Mouse (Mus musculus) hindbrain, embryonic 10.5 days (tissue): ENCODE results near the gene Fhit. TPM values are rescaled to one million over a fixed set of nuclear protein-coding genes. Genes with fewer than 3 reads are reported as not detected.
"Not testable (repeated sequence)": the region's sequence is repeated elsewhere in the genome, so short reads cannot be mapped to it uniquely, and the experiment has no call there.

Source experiments
- DNase-seq: peaks from one replicate; pipeline ENCODE4 v3.0.0-alpha.2; 2017; ENCODE audit warnings: low spot score
- H3K27ac ChIP-seq: fragments of 300-500 bp; sonication (generic); 2 replicates; pipeline ENCODE4 v1.5.1; 2016; ENCODE audit warnings: mild to moderate bottlenecking, moderate library complexity
- H3K27me3 ChIP-seq: fragments of 300-500 bp; sonication (generic); 2 replicates; pipeline ENCODE4 v1.6.1; 2016; ENCODE audit warnings: mild to moderate bottlenecking; ENCODE audit not compliant: poor library complexity, insufficient read depth, severe bottlenecking
- H3K36me3 ChIP-seq: fragments of 300-500 bp; sonication (generic); 2 replicates; pipeline ENCODE4 v1.6.1; 2016; ENCODE audit warnings: mild to moderate bottlenecking, moderate library complexity
- H3K4me1 ChIP-seq: fragments of 300-500 bp; sonication (generic); replicated peaks from 2 replicates; pipeline ENCODE4 v1.6.1; 2016; ENCODE audit warnings: mild to moderate bottlenecking
- H3K4me3 ChIP-seq: fragments of 300-500 bp; sonication (generic); 2 replicates; pipeline ENCODE4 v1.5.1; 2016; ENCODE audit warnings: mild to moderate bottlenecking, moderate library complexity
- H3K9me3 ChIP-seq: fragments of 300-500 bp; sonication (generic); 2 replicates; pipeline ENCODE4 v1.6.1; 2016; ENCODE audit warnings: mild to moderate bottlenecking, moderate library complexity
- WGBS: fragments of 180-500 bp; shearing (Covaris S2); methylation state at CpG from one replicate; pipeline ENCODE4 v1.1.7; 2016; 5-methylcytosine and 5-hydroxymethylcytosine counted together
- polyA plus RNA-seq: library from polyadenylated mRNA; unstranded; fragments of >200 nt; fragmentation: Nextera tagmentation; extraction: Ambion mirVana; gene quantifications from 2 replicates; pipeline ENCODE4 v1.2.1, GENCODE M21; 2016

The Fhit gene
- polyA plus RNA-seq, 1 experiment from 2014 or later: 4.4 TPM

GRCm38 (mm10) chr14:11083946-11084345, 77.9 kb downstream of the Fhit start:
- no peaks in the 10 kb centered on the region for H3K36me3 ChIP-seq
- WGBS: 39% methylated on average over 3 of the region's 3 CpGs
- peaks cover 11% of the 10 kb centered on the region; the same call in 1 of the 2 replicates for H3K4me1 ChIP-seq
- no peaks in the 10 kb centered on the region for H3K27me3 ChIP-seq
- peak overlapping the region; percentile 2; the same call in 1 of the 2 replicates for H3K27ac ChIP-seq
- no peak overlapping the region for H3K4me3 ChIP-seq
- no peaks in the 10 kb centered on the region for H3K9me3 ChIP-seq
- peak; percentile 16 for DNase-seq

DNA sequence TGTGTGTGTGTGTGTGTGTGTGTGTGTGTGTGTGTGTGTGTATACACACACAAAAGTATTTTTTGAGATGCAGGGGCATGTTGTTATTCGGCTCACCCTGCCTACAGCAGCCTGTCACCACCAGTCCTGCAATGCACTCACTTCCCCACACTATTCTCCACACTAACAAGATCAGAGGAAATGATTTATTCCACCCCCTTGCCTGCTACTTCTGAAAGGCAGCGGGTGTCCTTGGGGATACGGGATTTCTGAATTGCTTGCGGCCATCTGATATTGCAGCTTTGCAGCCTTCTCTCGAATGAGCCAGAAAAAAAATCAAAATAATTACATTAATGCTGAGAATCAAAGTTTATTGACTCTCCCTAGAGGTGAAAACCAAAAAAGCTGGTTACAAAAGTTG, 78.4 kb downstream of the Fhit start:
- Histone ChIP-seq H3K4me1 (peaks cover 11% of the 10 kb centered on the region; the same call in 1 of the 2 replicates), H3K27ac (no peak overlapping the region), H3K9me3 (no peaks in the 10 kb centered on the region), H3K36me3 (no peaks in the 10 kb centered on the region), H3K4me3 (no peak overlapping the region), H3K27me3 (no peaks in the 10 kb centered on the region)
- WGBS: 71% methylated on average over 5 of the region's 5 CpGs
- no peak for DNase-seq

DNA sequence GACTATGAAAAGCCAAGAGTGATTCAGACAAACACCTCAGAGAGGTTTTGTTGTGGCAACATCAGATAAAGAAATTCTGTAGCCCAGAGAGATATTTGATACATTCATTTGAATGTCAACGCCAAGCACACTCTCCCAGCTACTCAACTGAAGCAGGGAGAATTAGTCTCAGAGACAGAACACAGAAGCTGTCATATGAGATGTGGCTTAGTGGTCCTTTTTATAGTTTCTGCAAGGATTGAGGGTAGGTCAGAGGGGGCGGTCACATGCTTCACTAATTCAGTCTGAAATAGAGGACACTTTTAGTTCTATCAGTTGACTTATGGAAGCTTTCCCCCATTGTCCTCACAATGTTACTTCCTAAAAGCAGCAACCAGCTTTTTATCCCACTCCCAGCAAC, 98.2 kb downstream of the Fhit start:
- no peaks in the 10 kb centered on the region for H3K9me3 ChIP-seq
- H3K36me3 ChIP-seq: no peaks in the 10 kb centered on the region
- no peak overlapping the region for H3K4me3 ChIP-seq
- peak; percentile 5 for DNase-seq
- no peaks in the 10 kb centered on the region for H3K27me3 ChIP-seq
- H3K27ac ChIP-seq: no peak overlapping the region
- peaks cover 13% of the 10 kb centered on the region; the same call in 1 of the 2 replicates for H3K4me1 ChIP-seq
- 41% methylated on average over 2 of the region's 2 CpGs for WGBS

GRCm38 (mm10) chr14:11060221-11060620, 101.6 kb downstream of the Fhit start:
- Histone ChIP-seq H3K9me3 (no peaks in the 10 kb centered on the region), H3K4me3 (no peak overlapping the region), H3K4me1 (peaks cover 13% of the 10 kb centered on the region; the same call in 1 of the 2 replicates), H3K27me3 (no peaks in the 10 kb centered on the region), H3K36me3 (no peaks in the 10 kb centered on the region), H3K27ac (no peak overlapping the region)
- DNase-seq: no peak

DNA sequence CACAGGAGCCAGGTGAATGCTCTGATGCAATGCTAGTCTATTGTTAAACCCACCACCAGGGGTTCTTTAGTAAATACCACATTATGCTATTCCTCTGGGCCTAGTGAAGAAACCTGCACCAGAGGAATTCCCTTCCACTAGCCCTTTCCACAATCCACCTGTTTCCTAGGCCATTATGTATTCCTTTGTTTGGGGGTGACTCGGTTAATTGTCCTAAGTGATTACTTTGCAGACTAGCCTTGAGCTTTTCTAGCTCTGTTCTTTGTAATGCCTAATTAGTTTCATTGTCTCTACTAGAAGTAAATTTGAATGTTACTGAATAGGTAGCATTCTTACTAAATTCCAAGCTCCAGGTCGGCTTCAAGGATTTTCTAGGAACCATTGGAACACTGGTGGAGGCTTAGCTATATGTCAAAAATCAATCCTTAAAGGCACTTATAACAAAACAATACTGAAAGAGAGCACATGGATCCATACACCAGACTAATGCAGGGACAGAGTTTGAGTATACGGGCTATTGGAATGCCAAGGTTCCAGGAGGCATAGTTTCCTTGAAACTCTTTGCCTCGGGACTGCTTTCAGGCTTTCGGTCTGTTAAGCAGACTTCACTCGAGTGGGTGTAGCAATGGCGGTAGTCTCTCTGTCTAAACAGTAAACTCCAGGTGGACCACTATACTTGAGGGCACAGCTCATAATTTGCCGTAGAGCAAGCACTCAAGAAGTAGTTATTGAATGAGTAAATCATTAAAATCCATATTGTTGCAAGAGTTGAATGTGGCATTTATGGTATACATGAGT, 122.1 kb downstream of the Fhit start:
- H3K4me1 ChIP-seq, H3K36me3 ChIP-seq, DNase-seq, H3K27me3 ChIP-seq, H3K27ac ChIP-seq, H3K9me3 ChIP-seq, H3K4me3 ChIP-seq: not testable (repeated sequence)
- WGBS: 62% methylated on average over 8 of the region's 8 CpGs

- peaks cover 4% of the 10 kb centered on the region; the same call in 1 of the 2 replicates for H3K4me1 ChIP-seq
- DNase-seq: no peak
- no peak overlapping the region for H3K27ac ChIP-seq
- H3K27me3 ChIP-seq: no peaks in the 10 kb centered on the region
- H3K36me3 ChIP-seq: no peaks in the 10 kb centered on the region
- H3K4me3 ChIP-seq: no peak overlapping the region
- H3K9me3 ChIP-seq: no peaks in the 10 kb centered on the region
- 17% methylated on average over 3 of the region's 3 CpGs for WGBS
These were observed 140.4 kb downstream of the Fhit start for GRCm38 (mm10) chr14:11021391-11021790.

DNA sequence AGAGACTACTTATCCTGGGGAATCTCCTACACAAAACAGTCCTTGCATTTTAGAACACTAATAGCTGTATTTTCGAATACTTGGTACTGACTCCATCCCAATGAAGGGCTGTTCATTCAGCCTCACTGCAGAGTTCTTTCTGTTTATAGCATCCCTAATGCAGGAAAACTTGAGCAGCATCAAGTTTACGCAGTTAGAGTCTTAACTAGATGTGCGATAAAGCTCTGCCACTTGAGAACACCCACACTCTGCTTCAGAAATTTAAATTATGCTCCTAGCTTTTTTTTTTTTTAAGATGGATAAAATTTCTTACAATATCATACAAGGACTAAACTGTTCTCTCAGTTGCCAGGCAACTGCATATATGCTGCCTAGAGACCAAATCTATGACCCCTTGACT, 183.2 kb downstream of the Fhit start:
- Histone ChIP-seq H3K27me3 (no peaks in the 10 kb centered on the region), H3K36me3 (no peaks in the 10 kb centered on the region), H3K9me3 (no peaks in the 10 kb centered on the region), H3K4me1 (no peaks in the 10 kb centered on the region), H3K4me3 (no peak overlapping the region), H3K27ac (no peak overlapping the region)
- no peak for DNase-seq
- 94% methylated on average over 3 of the region's 3 CpGs for WGBS

DNA sequence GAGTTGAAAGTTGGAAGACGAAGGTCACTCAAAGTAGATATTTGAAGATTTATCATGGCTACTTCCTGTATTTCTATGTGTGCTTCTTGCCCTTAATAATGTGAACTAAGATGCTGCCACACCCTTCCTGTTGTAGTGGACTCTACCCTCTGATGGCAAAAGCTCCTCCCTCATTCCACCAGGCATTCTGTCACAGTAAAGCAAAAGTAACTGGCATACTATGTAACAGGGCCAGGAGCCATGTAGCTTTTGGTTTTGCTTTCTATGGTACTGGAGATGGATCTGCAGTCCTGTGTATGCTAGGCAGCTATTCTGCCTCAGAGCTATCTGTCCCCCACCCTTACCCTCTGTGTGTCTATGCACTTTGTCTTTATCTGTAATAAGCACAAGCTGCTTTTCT, 220.2 kb downstream of the Fhit start:
- Histone ChIP-seq H3K4me3 (no peak overlapping the region), H3K9me3 (no peaks in the 10 kb centered on the region), H3K36me3 (no peaks in the 10 kb centered on the region), H3K27me3 (no peaks in the 10 kb centered on the region), H3K27ac (no peak overlapping the region), H3K4me1 (no peaks in the 10 kb centered on the region)
- DNase-seq: no peak
- 98% methylated on average over 1 of the region's 1 CpGs for WGBS

DNA sequence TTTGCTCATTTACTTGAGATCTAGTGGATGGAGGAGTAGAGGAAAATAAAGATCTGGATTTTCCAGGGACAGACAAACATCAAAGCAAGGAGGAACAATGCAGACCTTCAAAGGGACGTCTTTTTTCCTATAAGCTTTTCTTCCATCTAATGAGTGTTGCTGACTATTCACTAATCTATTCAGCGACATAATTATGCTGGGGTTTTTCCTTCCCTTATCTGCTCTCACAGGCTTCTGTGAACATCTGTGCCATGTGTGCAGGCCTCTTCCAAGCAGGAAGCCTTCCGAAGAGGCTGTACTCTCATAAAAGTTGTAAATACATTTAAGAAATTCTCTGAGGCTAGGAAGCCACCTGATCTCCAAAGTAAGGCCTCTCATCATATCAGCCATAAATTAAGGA, 228.2 kb downstream of the Fhit start:
- no peaks in the 10 kb centered on the region for H3K36me3 ChIP-seq
- WGBS: 60% methylated on average over 3 of the region's 3 CpGs
- no peak for DNase-seq
- H3K9me3 ChIP-seq: no peaks in the 10 kb centered on the region
- no peak overlapping the region for H3K27ac ChIP-seq
- H3K4me3 ChIP-seq: no peak overlapping the region
- H3K4me1 ChIP-seq: no peaks in the 10 kb centered on the region; the same call in 1 of the 2 replicates
- H3K27me3 ChIP-seq: no peaks in the 10 kb centered on the region

DNA sequence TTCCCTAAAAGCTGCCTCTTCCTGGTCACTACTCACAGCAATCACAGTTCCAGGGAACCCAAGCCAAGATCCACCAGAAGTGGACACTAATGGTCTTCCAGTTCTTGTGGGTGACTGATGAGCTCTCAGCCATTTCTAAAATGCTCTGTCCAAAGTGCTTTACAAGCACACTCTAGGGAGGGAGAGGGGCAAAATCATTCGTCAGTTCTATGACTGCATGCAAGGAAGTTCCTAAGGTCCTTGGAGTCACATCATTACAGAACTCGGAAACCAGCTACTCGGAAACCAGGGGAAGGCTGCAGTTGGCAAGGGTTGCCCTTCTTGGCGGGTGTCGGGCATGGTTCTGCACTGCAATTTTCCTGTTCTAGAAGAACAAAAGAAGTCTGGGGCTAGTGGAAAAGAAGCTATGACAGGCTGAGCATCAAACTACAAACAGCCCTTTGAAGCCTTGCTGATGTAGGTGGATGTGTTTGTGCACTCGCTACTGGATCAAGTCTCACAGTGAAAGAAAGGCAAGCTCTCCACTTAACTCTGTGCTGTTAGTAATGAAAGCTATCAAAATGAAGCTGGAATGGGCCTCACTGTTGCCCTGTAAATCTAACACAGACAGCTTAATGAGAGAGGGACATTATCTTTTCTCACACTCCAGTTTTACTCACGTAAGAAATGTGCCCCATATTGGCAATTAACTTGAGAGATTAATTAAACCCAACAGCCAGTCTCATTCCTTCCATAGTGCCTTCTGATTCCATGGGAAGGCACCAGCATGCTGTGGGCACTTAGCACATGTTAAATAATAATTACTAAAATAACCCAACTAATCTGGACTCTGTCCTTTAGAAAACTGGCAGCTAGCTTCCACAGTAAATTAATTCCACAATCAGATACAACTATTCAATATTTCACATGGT, 243.7 kb downstream of the Fhit start:
- WGBS: 83% methylated on average over 7 of the region's 7 CpGs
- Histone ChIP-seq H3K36me3 (no peaks in the 10 kb centered on the region), H3K27ac (no peak overlapping the region), H3K27me3 (no peaks in the 10 kb centered on the region), H3K4me3 (no peak overlapping the region), H3K4me1 (no peaks in the 10 kb centered on the region), H3K9me3 (no peaks in the 10 kb centered on the region)
- DNase-seq: no peak

- DNase-seq: no peak
- Histone ChIP-seq H3K9me3 (no peaks in the 10 kb centered on the region), H3K4me3 (no peak overlapping the region), H3K4me1 (no peaks in the 10 kb centered on the region), H3K27ac (no peak overlapping the region), H3K36me3 (no peaks in the 10 kb centered on the region), H3K27me3 (no peaks in the 10 kb centered on the region)
- WGBS: 72% methylated on average over 2 of the region's 2 CpGs
These were observed 253.8 kb downstream of the Fhit start for GRCm38 (mm10) chr14:10908011-10908410.

- Histone ChIP-seq H3K27me3 (no peaks in the 10 kb centered on the region), H3K9me3 (no peaks in the 10 kb centered on the region), H3K36me3 (no peaks in the 10 kb centered on the region), H3K4me1 (no peaks in the 10 kb centered on the region), H3K27ac (no peak overlapping the region), H3K4me3 (no peak overlapping the region)
- WGBS: 54% methylated on average over 1 of the region's 1 CpGs
- no peak for DNase-seq
These were observed 279.1 kb downstream of the Fhit start for GRCm38 (mm10) chr14:10882759-10883158.

DNA sequence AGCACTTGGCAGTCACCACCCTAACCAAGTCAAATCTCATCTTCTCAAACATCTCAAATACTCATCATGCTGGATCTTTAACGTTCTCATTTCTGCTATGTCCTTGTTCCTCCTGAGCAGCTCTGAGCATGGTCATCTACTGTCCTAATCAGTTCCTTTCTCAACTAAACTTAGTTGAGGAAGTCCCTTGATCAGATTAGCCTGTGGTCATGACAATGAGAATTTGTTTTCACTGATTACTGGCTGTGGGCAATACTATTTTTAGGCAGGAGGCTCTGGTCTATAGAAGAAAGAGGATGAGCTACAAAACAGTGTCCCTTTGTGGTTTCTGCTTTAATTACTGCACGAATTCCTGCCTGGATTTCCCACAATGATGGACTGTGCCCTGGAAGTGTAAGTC, 281.1 kb downstream of the Fhit start:
- Histone ChIP-seq H3K27ac (no peak overlapping the region), H3K4me1 (no peaks in the 10 kb centered on the region), H3K4me3 (no peak overlapping the region), H3K36me3 (no peaks in the 10 kb centered on the region), H3K9me3 (no peaks in the 10 kb centered on the region), H3K27me3 (no peaks in the 10 kb centered on the region)
- no peak for DNase-seq
- 78% methylated on average over 2 of the region's 2 CpGs for WGBS
